Mouse (Mus musculus) limb, embryonic 13.5 days (tissue): ENCODE data around the gene Swi5. TPM values are rescaled to one million over a fixed set of nuclear protein-coding genes. Genes with fewer than 3 reads are reported as not detected.

Experiments
- ATAC-seq: fragments of 200-750 bp; cut with Nextera tagmentation; 2 replicates; pipeline ENCODE4 v1.8.0; 2017; ENCODE audit warnings: low read depth, moderate number of reproducible peaks, moderate TSS enrichment; ENCODE audit not compliant: low FRiP score
- H3K27ac ChIP-seq: fragments of 300-500 bp; sonication (generic); 2 replicates; pipeline ENCODE4 v1.5.1; 2015; ENCODE audit warnings: inconsistent platforms, mild to moderate bottlenecking, moderate library complexity
- H3K27me3 ChIP-seq: fragments of 300-500 bp; sonication (generic); 2 replicates; pipeline ENCODE4 v1.6.1; 2015; ENCODE audit warnings: mild to moderate bottlenecking, inconsistent platforms
- H3K36me3 ChIP-seq: fragments of 300-500 bp; sonication (generic); 2 replicates; pipeline ENCODE4 v1.6.1; 2015; ENCODE audit warnings: inconsistent platforms, mild to moderate bottlenecking, moderate library complexity
- H3K4me1 ChIP-seq: fragments of 300-500 bp; sonication (generic); 2 replicates; pipeline ENCODE4 v1.6.1; 2015; ENCODE audit warnings: inconsistent platforms
- H3K4me2 ChIP-seq: fragments of 300-500 bp; sonication (generic); replicated peaks from 2 replicates; pipeline ENCODE4 v1.6.1; 2015; ENCODE audit warnings: inconsistent platforms, mild to moderate bottlenecking, moderate library complexity
- H3K4me3 ChIP-seq: fragments of 300-500 bp; sonication (generic); 2 replicates; pipeline ENCODE4 v1.5.1; 2015; ENCODE audit warnings: moderate library complexity, mild to moderate bottlenecking, inconsistent platforms
- H3K9ac ChIP-seq: fragments of 300-500 bp; sonication (generic); 2 replicates; pipeline ENCODE4 v1.6.1; 2015; ENCODE audit warnings: mild to moderate bottlenecking, inconsistent platforms
- H3K9me3 ChIP-seq: fragments of 300-500 bp; sonication (generic); 2 replicates; pipeline ENCODE4 v1.6.1; 2016; ENCODE audit warnings: inconsistent platforms
- WGBS: fragments of 180-500 bp; shearing (Covaris S2); methylation state at CpG from one replicate; pipeline ENCODE4 v1.1.7; 2015; 5-methylcytosine and 5-hydroxymethylcytosine counted together
- polyA plus RNA-seq: library from polyadenylated mRNA; unstranded; fragments of >200 nt; fragmentation: Nextera tagmentation; extraction: Ambion mirVana; gene quantifications from 2 replicates; pipeline ENCODE4 v1.2.1, GENCODE M21; 2015

Swi5 gene
- polyA plus RNA-seq, 1 experiment from 2014 or later: 451 TPM

- 78% methylated on average over 1 of the region's 1 CpGs for WGBS
- no peak for ATAC-seq
These were observed 34.5 kb downstream of the Swi5 start for GRCm38 (mm10) chr2:32253352-32253751.

DNA sequence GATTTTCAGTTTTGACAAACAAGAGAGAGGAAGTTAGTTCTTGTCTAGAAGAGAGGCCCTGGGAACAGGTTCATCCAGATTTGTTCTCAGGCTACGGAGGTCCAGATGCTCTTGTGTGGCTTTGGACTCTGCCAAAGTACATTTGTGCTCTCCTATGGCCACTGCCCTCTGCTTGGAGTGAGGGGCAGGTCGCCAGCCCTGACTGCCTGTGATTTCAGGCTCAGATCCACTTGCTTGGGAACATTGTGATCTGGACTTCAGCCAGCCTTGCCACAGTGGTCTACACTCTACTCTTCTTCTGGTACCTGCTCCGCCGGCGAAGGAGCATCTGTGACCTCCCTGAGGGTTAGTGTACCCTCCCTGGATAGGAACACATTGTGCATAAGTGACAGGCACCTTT lies 35.2 kb downstream of the Swi5 start:
- 93% methylated on average over 5 of the region's 5 CpGs for WGBS

More at GRCm38 (mm10) chr2:32253352-32253751, 34.5 kb downstream of the Swi5 start:
- Histone ChIP-seq H3K4me3 (no peak overlapping the region), H3K4me1 (no peaks in the 10 kb centered on the region), H3K9me3 (no peaks in the 10 kb centered on the region), H3K27ac (no peak overlapping the region), H3K4me2 (no peak overlapping the region), H3K9ac (no peak overlapping the region), H3K27me3 (no peaks in the 10 kb centered on the region), H3K36me3 (peaks cover 90% of the 10 kb centered on the region)

GRCm38 (mm10) chr2:32251791-32252527 lies 35.9 kb downstream of the Swi5 start:
- H3K36me3 ChIP-seq: peaks cover 90% of the 10 kb centered on the region
- no peak overlapping the region for H3K4me3 ChIP-seq
- no peaks in the 10 kb centered on the region for H3K4me1 ChIP-seq
- 90% methylated on average over 12 of the region's 12 CpGs for WGBS
- H3K9ac ChIP-seq: no peak overlapping the region
- no peak overlapping the region for H3K27ac ChIP-seq
- no peak for ATAC-seq
- H3K4me2 ChIP-seq: no peak overlapping the region
- no peaks in the 10 kb centered on the region for H3K9me3 ChIP-seq
- H3K27me3 ChIP-seq: no peaks in the 10 kb centered on the region

More for the DNA sequence above, 35.2 kb downstream of the Swi5 start:
- Histone ChIP-seq H3K4me2 (no peak overlapping the region), H3K36me3 (peaks cover 90% of the 10 kb centered on the region), H3K9me3 (no peaks in the 10 kb centered on the region), H3K9ac (no peak overlapping the region), H3K27ac (no peak overlapping the region), H3K4me1 (no peaks in the 10 kb centered on the region), H3K4me3 (no peak overlapping the region), H3K27me3 (no peaks in the 10 kb centered on the region)
- ATAC-seq: no peak

DNA sequence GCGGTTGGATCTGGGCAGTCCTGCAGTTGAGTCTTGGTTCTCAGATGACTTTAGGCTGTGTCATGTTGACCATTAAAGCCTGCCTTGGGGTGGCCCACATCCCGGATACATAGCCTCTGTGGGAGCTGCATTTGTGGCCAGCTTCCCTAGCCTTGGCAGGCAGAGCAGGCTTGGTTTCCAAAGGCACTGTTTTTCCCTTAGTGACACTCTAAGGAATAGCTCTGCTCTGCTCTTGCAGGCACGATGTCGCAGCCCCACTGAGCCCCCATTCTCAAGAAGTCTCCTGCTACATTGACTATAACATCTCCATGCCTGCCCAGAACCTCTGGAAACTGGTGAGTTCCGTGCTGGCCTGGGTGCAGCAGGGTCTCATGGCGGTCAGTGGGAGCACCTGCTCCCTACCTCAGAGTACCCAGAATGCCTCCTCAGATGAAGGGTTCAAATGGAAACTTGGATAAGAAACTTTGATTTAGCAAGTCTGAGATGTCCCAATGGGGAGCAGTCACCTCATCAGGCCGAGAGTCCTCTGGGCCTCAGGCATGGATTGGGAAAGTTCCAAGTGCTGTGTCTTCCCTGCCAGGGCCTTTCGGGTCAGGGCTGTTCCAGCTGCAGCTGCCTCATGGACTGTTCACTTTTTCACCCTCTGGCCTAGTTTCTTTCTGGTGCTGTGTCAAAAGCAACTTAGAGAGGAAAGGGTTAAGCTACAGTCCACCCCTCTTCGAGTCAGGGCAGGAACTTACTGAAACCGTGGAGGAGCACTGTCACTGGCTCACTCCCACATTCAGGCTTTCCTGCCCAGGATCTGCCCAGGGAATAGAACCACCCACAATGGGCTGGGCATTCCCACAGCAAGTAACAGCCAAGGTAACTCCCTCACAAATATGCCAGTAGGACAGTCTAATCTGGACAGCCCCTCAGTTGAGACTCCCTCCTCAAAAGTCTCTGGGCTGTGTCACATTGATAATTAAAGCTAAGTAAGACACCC lies 39.2 kb downstream of the Swi5 start:
- H3K4me3 ChIP-seq: no peak overlapping the region
- H3K27ac ChIP-seq: no peak overlapping the region
- no peaks in the 10 kb centered on the region for H3K27me3 ChIP-seq
- 80% methylated on average over 10 of the region's 10 CpGs for WGBS
- H3K36me3 ChIP-seq: peaks cover 99% of the 10 kb centered on the region
- no peaks in the 10 kb centered on the region for H3K4me1 ChIP-seq
- H3K9me3 ChIP-seq: no peaks in the 10 kb centered on the region
- no peak for ATAC-seq
- no peak overlapping the region for H3K9ac ChIP-seq
- no peak overlapping the region for H3K4me2 ChIP-seq

DNA sequence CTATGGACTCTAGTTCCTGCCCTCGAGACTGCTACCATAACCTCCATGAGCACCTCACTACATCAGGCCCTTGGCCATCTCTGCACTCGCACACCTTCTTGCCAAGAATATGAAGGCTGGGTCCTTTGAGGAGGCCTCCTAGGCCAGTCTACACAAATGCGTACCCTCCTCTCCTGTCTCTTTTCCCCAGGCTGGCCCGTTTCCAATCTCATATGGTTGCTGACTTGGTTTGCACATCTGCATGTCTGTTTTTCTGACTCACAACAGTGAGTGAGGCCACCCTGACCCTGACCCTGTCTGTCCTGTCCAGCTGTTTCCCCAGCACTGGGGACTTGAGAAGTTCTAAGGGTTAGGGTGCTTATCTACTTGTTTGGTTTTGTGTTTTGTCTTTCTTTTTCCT lies 41.1 kb downstream of the Swi5 start:
- Histone ChIP-seq H3K4me2 (no peak overlapping the region), H3K4me1 (no peaks in the 10 kb centered on the region), H3K36me3 (peaks cover 93% of the 10 kb centered on the region), H3K4me3 (no peak overlapping the region), H3K27ac (no peak overlapping the region), H3K9me3 (no peaks in the 10 kb centered on the region), H3K9ac (no peak overlapping the region), H3K27me3 (no peaks in the 10 kb centered on the region)
- no peak for ATAC-seq
- WGBS: 81% methylated on average over 4 of the region's 4 CpGs

- Histone ChIP-seq H3K36me3 (peaks cover 63% of the 10 kb centered on the region), H3K9ac (no peak overlapping the region), H3K4me2 (no peak overlapping the region), H3K4me3 (no peak overlapping the region), H3K27me3 (no peaks in the 10 kb centered on the region), H3K27ac (no peak overlapping the region), H3K9me3 (no peaks in the 10 kb centered on the region), H3K4me1 (peaks cover under 1% of the 10 kb centered on the region)
- WGBS: 81% methylated on average over 4 of the region's 4 CpGs
- ATAC-seq: no peak
These were observed 44.9 kb downstream of the Swi5 start for GRCm38 (mm10) chr2:32242986-32243385.

GRCm38 (mm10) chr2:32240591-32240990 lies 47.3 kb downstream of the Swi5 start:
- H3K4me3 ChIP-seq: no peak overlapping the region
- 75% methylated on average over 5 of the region's 5 CpGs for WGBS

GRCm38 (mm10) chr2:32238708-32239435 lies 49.0 kb downstream of the Swi5 start:
- Histone ChIP-seq H3K9me3 (no peaks in the 10 kb centered on the region), H3K4me3 (no peak overlapping the region), H3K27me3 (no peaks in the 10 kb centered on the region), H3K27ac (no peak overlapping the region), H3K4me1 (peaks cover 22% of the 10 kb centered on the region), H3K36me3 (peaks cover 29% of the 10 kb centered on the region), H3K9ac (no peak overlapping the region), H3K4me2 (no peak overlapping the region)
- 90% methylated on average over 9 of the region's 9 CpGs for WGBS
- no peak for ATAC-seq

More at GRCm38 (mm10) chr2:32240591-32240990, 47.3 kb downstream of the Swi5 start:
- no peaks in the 10 kb centered on the region for H3K9me3 ChIP-seq
- H3K36me3 ChIP-seq: peaks cover 39% of the 10 kb centered on the region
- H3K4me2 ChIP-seq: no peak overlapping the region
- no peak overlapping the region for H3K9ac ChIP-seq
- H3K4me1 ChIP-seq: peaks cover 9% of the 10 kb centered on the region
- no peak for ATAC-seq
- H3K27me3 ChIP-seq: no peaks in the 10 kb centered on the region
- H3K27ac ChIP-seq: no peak overlapping the region

- ATAC-seq: no peak
- peak overlapping the region; percentile 81; the same call in 1 of the 2 replicates for H3K27ac ChIP-seq
These were observed 50.3 kb downstream of the Swi5 start for GRCm38 (mm10) chr2:32237571-32237970.

GRCm38 (mm10) chr2:32236760-32237487 lies 51.0 kb downstream of the Swi5 start:
- Histone ChIP-seq H3K9ac (peak overlapping the region; percentile 79), H3K4me2 (peak overlapping the region; percentile 86)
- peak; percentile 30 for ATAC-seq

More at GRCm38 (mm10) chr2:32237571-32237970, 50.3 kb downstream of the Swi5 start:
- Histone ChIP-seq H3K4me2 (peak overlapping the region; percentile 86), H3K27me3 (no peaks in the 10 kb centered on the region), H3K4me1 (peaks cover 22% of the 10 kb centered on the region), H3K4me3 (peak overlapping the region; percentile 69), H3K36me3 (peaks cover 35% of the 10 kb centered on the region), H3K9me3 (no peaks in the 10 kb centered on the region), H3K9ac (peak overlapping the region; percentile 79)
- WGBS: 37% methylated on average over 4 of the region's 4 CpGs

More at GRCm38 (mm10) chr2:32236760-32237487, 51.0 kb downstream of the Swi5 start:
- Histone ChIP-seq H3K4me3 (peak overlapping the region; percentile 69), H3K9me3 (no peaks in the 10 kb centered on the region), H3K36me3 (peaks cover 36% of the 10 kb centered on the region), H3K27ac (peak overlapping the region; percentile 81), H3K27me3 (no peaks in the 10 kb centered on the region), H3K4me1 (peaks cover 22% of the 10 kb centered on the region)
- WGBS: under 1% methylated on average over 20 of the region's 20 CpGs
